Mouse (Mus musculus): ENCODE measurements around the gene Parp6. TPM values are rescaled to one million over a fixed set of nuclear protein-coding genes. Genes with fewer than 3 reads are reported as not detected.

Gene Parp6
- polyA plus RNA-seq, 1 experiment from 2014 or later, result 36.3 TPM

- WGBS, result 88% methylated on average over 2 of the region's 2 CpGs
Measured at GRCm38 (mm10) chr9:59610950-59611349, 6.1 kb upstream of the Parp6 start.

GRCm38 (mm10) chr9:59615797-59616196, 1.3 kb upstream of the Parp6 start:
- H3K4me2 ChIP-seq, result no peak overlapping the region
- no peak overlapping the region for H3K27ac ChIP-seq
- no peaks in the 10 kb centered on the region for H3K27me3 ChIP-seq
- WGBS, result 67% methylated on average over 2 of the region's 2 CpGs
- H3K4me3 ChIP-seq, result no peak overlapping the region
- peaks cover 26% of the 10 kb centered on the region for H3K4me1 ChIP-seq
- no peak overlapping the region for H3K9ac ChIP-seq
- H3K36me3 ChIP-seq, result no peaks in the 10 kb centered on the region
- no peaks in the 10 kb centered on the region for H3K9me3 ChIP-seq
- ATAC-seq (ENCODE audit: insufficient number of reproducible peaks, insufficient read depth, low FRiP score, low TSS enrichment, low read depth), result no peak

More at GRCm38 (mm10) chr9:59610950-59611349, 6.1 kb upstream of the Parp6 start:
- no peak overlapping the region for H3K4me3 ChIP-seq
- H3K27me3 ChIP-seq, result no peaks in the 10 kb centered on the region
- no peak overlapping the region for H3K27ac ChIP-seq
- no peak for ATAC-seq (ENCODE audit: insufficient number of reproducible peaks, insufficient read depth, low FRiP score, low TSS enrichment, low read depth)
- peaks cover 5% of the 10 kb centered on the region; the same call in 1 of the 2 replicates for H3K4me1 ChIP-seq
- H3K9ac ChIP-seq, result no peak overlapping the region
- H3K9me3 ChIP-seq, result no peaks in the 10 kb centered on the region
- H3K4me2 ChIP-seq, result no peak overlapping the region
- H3K36me3 ChIP-seq, result no peaks in the 10 kb centered on the region

- Histone ChIP-seq H3K36me3 (peaks cover 6% of the 10 kb centered on the region), H3K27ac (peak overlapping the region; percentile 91), H3K4me1 (peaks cover 26% of the 10 kb centered on the region), H3K4me3 (peak overlapping the region; percentile 97), H3K4me2 (peak overlapping the region; percentile 69), H3K27me3 (no peaks in the 10 kb centered on the region), H3K9ac (peak overlapping the region; percentile 94), H3K9me3 (no peaks in the 10 kb centered on the region)
- ATAC-seq (ENCODE audit: insufficient number of reproducible peaks, insufficient read depth, low FRiP score, low TSS enrichment, low read depth), result no peak; the same call in 1 of the 2 replicates
- WGBS, result under 1% methylated on average over 58 of the region's 58 CpGs
Measured at GRCm38 (mm10) chr9:59617307-59617973, 356 bp downstream of the Parp6 start.

- H3K36me3 ChIP-seq, result peaks cover 73% of the 10 kb centered on the region
- no peak overlapping the region; the same call in 1 of the 2 replicates for H3K27ac ChIP-seq
- 50% methylated on average over 1 of the region's 1 CpGs for WGBS
- no peak overlapping the region for H3K9ac ChIP-seq
- no peak overlapping the region for H3K4me3 ChIP-seq
- no peak for ATAC-seq (ENCODE audit: insufficient number of reproducible peaks, insufficient read depth, low FRiP score, low TSS enrichment, low read depth)
- H3K4me2 ChIP-seq, result no peak overlapping the region
- H3K9me3 ChIP-seq, result no peaks in the 10 kb centered on the region
- peaks cover 3% of the 10 kb centered on the region; the same call in 1 of the 2 replicates for H3K4me1 ChIP-seq
- no peaks in the 10 kb centered on the region for H3K27me3 ChIP-seq
Measured at GRCm38 (mm10) chr9:59638372-59638771, 21.3 kb downstream of the Parp6 start.

GRCm38 (mm10) chr9:59639936-59640335, 22.9 kb downstream of the Parp6 start:
- no peaks in the 10 kb centered on the region for H3K9me3 ChIP-seq
- H3K4me2 ChIP-seq, result no peak overlapping the region
- 87% methylated on average over 4 of the region's 4 CpGs for WGBS
- no peaks in the 10 kb centered on the region for H3K27me3 ChIP-seq
- no peak for ATAC-seq (ENCODE audit: insufficient number of reproducible peaks, insufficient read depth, low FRiP score, low TSS enrichment, low read depth)
- H3K36me3 ChIP-seq, result peaks cover 65% of the 10 kb centered on the region
- no peak overlapping the region for H3K4me3 ChIP-seq
- no peak overlapping the region for H3K27ac ChIP-seq
- peaks cover 3% of the 10 kb centered on the region; the same call in 1 of the 2 replicates for H3K4me1 ChIP-seq
- no peak overlapping the region for H3K9ac ChIP-seq

GRCm38 (mm10) chr9:59641320-59641719, 24.2 kb downstream of the Parp6 start:
- Histone ChIP-seq H3K9ac (no peak overlapping the region), H3K36me3 (peaks cover 61% of the 10 kb centered on the region), H3K9me3 (no peaks in the 10 kb centered on the region), H3K4me3 (no peak overlapping the region), H3K27ac (no peak overlapping the region), H3K4me2 (no peak overlapping the region), H3K27me3 (no peaks in the 10 kb centered on the region), H3K4me1 (peaks cover 3% of the 10 kb centered on the region; the same call in 1 of the 2 replicates)
- ATAC-seq (ENCODE audit: insufficient number of reproducible peaks, insufficient read depth, low FRiP score, low TSS enrichment, low read depth), result no peak
- WGBS, result 86% methylated on average over 2 of the region's 2 CpGs

- H3K9me3 ChIP-seq, result no peaks in the 10 kb centered on the region
- 99% methylated on average over 4 of the region's 4 CpGs for WGBS
- no peaks in the 10 kb centered on the region; the same call in 1 of the 2 replicates for H3K4me1 ChIP-seq
- H3K9ac ChIP-seq, result no peak overlapping the region
- H3K36me3 ChIP-seq, result peaks cover 46% of the 10 kb centered on the region
- no peak overlapping the region for H3K4me2 ChIP-seq
- H3K27ac ChIP-seq, result no peak overlapping the region
- H3K4me3 ChIP-seq, result no peak overlapping the region
- H3K27me3 ChIP-seq, result no peaks in the 10 kb centered on the region
- no peak for ATAC-seq (ENCODE audit: insufficient number of reproducible peaks, insufficient read depth, low FRiP score, low TSS enrichment, low read depth)
Measured at GRCm38 (mm10) chr9:59649911-59650310, 32.8 kb downstream of the Parp6 start.

- peaks cover 8% of the 10 kb centered on the region for H3K4me1 ChIP-seq
- whole genome bisulfite sequencing, result 34% methylated on average over 3 of the region's 3 CpGs
- H3K9ac ChIP-seq, result no peak overlapping the region
- no peaks in the 10 kb centered on the region for H3K27me3 ChIP-seq
- peaks cover 27% of the 10 kb centered on the region for H3K36me3 ChIP-seq
- no peaks in the 10 kb centered on the region for H3K9me3 ChIP-seq
- H3K4me2 ChIP-seq, result no peak overlapping the region
- no peak overlapping the region for H3K27ac ChIP-seq
- ATAC-seq (ENCODE audit: insufficient number of reproducible peaks, insufficient read depth, low FRiP score, low TSS enrichment, low read depth), result no peak
- no peak overlapping the region for H3K4me3 ChIP-seq
Measured at GRCm38 (mm10) chr9:59653371-59653770, 36.3 kb downstream of the Parp6 start.

- no peak overlapping the region for H3K9ac ChIP-seq
- H3K9me3 ChIP-seq, result no peaks in the 10 kb centered on the region
- H3K4me1 ChIP-seq, result peaks cover 19% of the 10 kb centered on the region
- no peak for ATAC-seq (ENCODE audit: insufficient number of reproducible peaks, insufficient read depth, low FRiP score, low TSS enrichment, low read depth)
- H3K4me2 ChIP-seq, result no peak overlapping the region
- WGBS, result 86% methylated on average over 2 of the region's 2 CpGs
- no peaks in the 10 kb centered on the region for H3K27me3 ChIP-seq
- H3K36me3 ChIP-seq, result peaks cover 16% of the 10 kb centered on the region
- no peak overlapping the region for H3K4me3 ChIP-seq
- H3K27ac ChIP-seq, result no peak overlapping the region
Measured at GRCm38 (mm10) chr9:59654450-59654983, 37.4 kb downstream of the Parp6 start.

GRCm38 (mm10) chr9:59655958-59656634, 39.0 kb downstream of the Parp6 start, which contains the start of gene Pkm:
TSS of gene Pkm (plus strand) at chr9:59656368.
- peak within 1 kb of the TSS; percentile 78 for H3K9ac ChIP-seq
- under 1% methylated on average over 45 of the region's 46 CpGs for WGBS
- peak within 1 kb of the TSS; percentile 55 for H3K4me3 ChIP-seq
- peak; percentile 89 for ATAC-seq (ENCODE audit: insufficient number of reproducible peaks, insufficient read depth, low FRiP score, low TSS enrichment, low read depth)
- no peaks in the 10 kb centered on the region for H3K9me3 ChIP-seq
- no peaks in the 10 kb centered on the region for H3K27me3 ChIP-seq
- H3K4me1 ChIP-seq, result peaks cover 35% of the 10 kb centered on the region
- H3K36me3 ChIP-seq, result peaks cover 17% of the 10 kb centered on the region
- H3K27ac ChIP-seq, result peak within 1 kb of the TSS; percentile 93
- H3K4me2 ChIP-seq, result peak within 1 kb of the TSS; percentile 73

GRCm38 (mm10) chr9:59656635-59657617, 39.8 kb downstream of the Parp6 start:
- peak; percentile 28; the same call in 1 of the 2 replicates for ATAC-seq (ENCODE audit: insufficient number of reproducible peaks, insufficient read depth, low FRiP score, low TSS enrichment, low read depth)
- Histone ChIP-seq H3K36me3 (peaks cover 22% of the 10 kb centered on the region), H3K4me2 (peak overlapping the region; percentile 73), H3K9ac (peak overlapping the region; percentile 78), H3K9me3 (no peaks in the 10 kb centered on the region), H3K4me3 (peak overlapping the region; percentile 55), H3K27ac (peak overlapping the region; percentile 93), H3K27me3 (no peaks in the 10 kb centered on the region), H3K4me1 (peaks cover 42% of the 10 kb centered on the region)
- 1% methylated on average over 65 of the region's 65 CpGs for WGBS

Data from embryonic facial prominence, embryonic 13.5 days (tissue).